ENCODE assay signal across 32 mouse cellular contexts in genomic region chr4:129386269-129386946, GRCm38 (mm10). TPM values are rescaled to one million over a fixed set of nuclear protein-coding genes. Genes with fewer than 3 reads are reported as not detected.
DNase-seq lines count a peak whose midpoint lies in the region; ATAC-seq and TF ChIP-seq lines count a peak whose summit lies in the region.
"Had no signal": no experiment of that assay in that cellular context is flagged by ENCODE, and none has a peak within 500 bp of the region (broad histone marks: within the 10 kb centered on the region; RNA-seq: fewer than 3 reads in every experiment).

No protein-coding gene starts in this region.

- no peak; a peak in 1 of 6 replicates for TF ChIP-seq CTCF in MEL (IDR thresholded peaks at IDR 0.05 in 2 of 3, conservative IDR thresholded peaks at IDR 0.05 in 1 of 3; ENCODE audit: control insufficient read depth in 1 of 3, insufficient read depth in 1 of 3, low read depth in 2 of 3, low read length in 3 of 3, poor library complexity in 1 of 3, severe bottlenecking in 1 of 3)

- peak; percentile 68 for ATAC-seq in erythroblast, adult 5-6 weeks (replicated peaks; ENCODE audit: low FRiP score, poor library complexity, severe bottlenecking)
- peak; percentile 90 for ATAC-seq in liver, embryonic 13.5 days (ENCODE audit: low read depth)
- peak; percentile 87 for ATAC-seq in megakaryocyte progenitor cell, adult 5-6 weeks (replicated peaks; ENCODE audit: poor library complexity)
- ATAC-seq: activated CD4-positive, CD25-positive, alpha-beta regulatory T cell, adult 4 months; forebrain, embryonic 14.5 days; intestine, embryonic 16.5 days; lung, postnatal 0 days; midbrain, embryonic 15.5 days had no signal

- peaks cover 0 to 7% of the 10 kb centered on the region in 2 experiments; a peak in 2 of 4 replicates for H3K36me3 ChIP-seq in MEL (ENCODE audit: control insufficient read depth in 1 of 2, insufficient read depth in 2 of 2, low read length in 2 of 2)
- H3K36me3 ChIP-seq in liver, embryonic 13.5 days = no peaks in the 10 kb centered on the region
- H3K36me3 ChIP-seq: embryonic facial prominence, embryonic 10.5 days; embryonic facial prominence, embryonic 15.5 days; hindbrain, embryonic 12.5 days; limb, embryonic 12.5 days; midbrain, embryonic 10.5 days; midbrain, embryonic 15.5 days; neural tube, embryonic 15.5 days had no signal

- peak overlapping the region; percentile 56 to 64; a peak in 3 of 4 replicates for H3K4me3 ChIP-seq in MEL (ENCODE audit: control insufficient read depth in 1 of 2, insufficient read depth in 1 of 2, low read depth in 2 of 2, low read length in 2 of 2)
- H3K4me3 ChIP-seq in liver, embryonic 13.5 days (replicated peaks) = no peak overlapping the region
- H3K4me3 ChIP-seq: embryonic facial prominence, embryonic 10.5 days; embryonic facial prominence, embryonic 15.5 days; hindbrain, embryonic 12.5 days; limb, embryonic 12.5 days; midbrain, embryonic 10.5 days; midbrain, embryonic 15.5 days; neural tube, embryonic 15.5 days had no signal

- H3K9me3 ChIP-seq in MEL (replicated peaks; ENCODE audit: insufficient read depth, low read length) = no peaks in the 10 kb centered on the region
- H3K9me3 ChIP-seq in liver, embryonic 13.5 days (replicated peaks) = no peaks in the 10 kb centered on the region
- H3K9me3 ChIP-seq: embryonic facial prominence, embryonic 15.5 days; hindbrain, embryonic 12.5 days; limb, embryonic 12.5 days; midbrain, embryonic 10.5 days; midbrain, embryonic 15.5 days; neural tube, embryonic 15.5 days had no signal

- TF ChIP-seq POLR2A in MEL (IDR thresholded peaks at IDR 0.05; ENCODE audit: control insufficient read depth in 1 of 2, insufficient read depth in 1 of 2, low read depth in 1 of 2, low read length in 2 of 2, poor library complexity in 1 of 2) = no peak

- peak; percentile 78 for DNase-seq in MEL (ENCODE audit: low read depth, low spot score)
- DNase-seq in liver, embryonic 13.5 days = peak; percentile 67
- no peak for DNase-seq in lung, postnatal 36 days
- DNase-seq in thymus, postnatal 25 days = no peak
- no peak for DNase-seq in adrenal gland, postnatal 36 days
- DNase-seq: adrenal gland, adult 2 months; cerebellum, adult 11 months; cerebellum, adult 9-11 months; gastrocnemius, postnatal 14 days; heart, postnatal 36 days; kidney, adult 8-10 months; kidney, postnatal 10 days; layer of hippocampus, postnatal 36 days; retina, postnatal 1 day; right cerebral cortex, postnatal 14 days; thymus, postnatal 36 days had no signal

- 24% methylated on average over 8 of the region's 8 CpGs for WGBS in liver, embryonic 13.5 days (ENCODE audit: insufficient replicate concordance)

- H3K79me2 ChIP-seq in MEL (ENCODE audit: control insufficient read depth, insufficient read depth, low read length, poor library complexity) = no peaks in the 10 kb centered on the region

- H3K9ac ChIP-seq in MEL (ENCODE audit: control insufficient read depth, low read depth, low read length, poor library complexity, severe bottlenecking) = peak overlapping the region; percentile 40
- H3K9ac ChIP-seq in liver, embryonic 13.5 days = peak overlapping the region; percentile 22; the same call in 1 of the 2 replicates
- H3K9ac ChIP-seq: embryonic facial prominence, embryonic 15.5 days; hindbrain, embryonic 12.5 days; limb, embryonic 12.5 days; midbrain, embryonic 15.5 days; neural tube, embryonic 15.5 days had no signal

- no peaks in the 10 kb centered on the region for H3K27me3 ChIP-seq in MEL (ENCODE audit: control insufficient read depth in 1 of 2, insufficient read depth in 2 of 2, low read length in 2 of 2)
- no peaks in the 10 kb centered on the region for H3K27me3 ChIP-seq in liver, embryonic 13.5 days
- H3K27me3 ChIP-seq: embryonic facial prominence, embryonic 15.5 days; hindbrain, embryonic 12.5 days; limb, embryonic 12.5 days; midbrain, embryonic 15.5 days; neural tube, embryonic 15.5 days had no signal

- TF ChIP-seq EP300 in MEL (IDR thresholded peaks at IDR 0.05; ENCODE audit: low read depth in 1 of 2, low read length in 2 of 2) = peak; percentile 60 to 85; a peak in 3 of 4 replicates

- H3K27ac ChIP-seq in MEL (ENCODE audit: control insufficient read depth, low read depth, low read length) = peak overlapping the region; percentile 54
- H3K27ac ChIP-seq in liver, embryonic 13.5 days = peak overlapping the region; percentile 82
- H3K27ac ChIP-seq: embryonic facial prominence, embryonic 10.5 days; embryonic facial prominence, embryonic 15.5 days; hindbrain, embryonic 12.5 days; limb, embryonic 12.5 days; macrophage; midbrain, embryonic 10.5 days; midbrain, embryonic 15.5 days; neural tube, embryonic 15.5 days had no signal

- peak overlapping the region; percentile 41 for H3K4me2 ChIP-seq in liver, embryonic 13.5 days
- H3K4me2 ChIP-seq: embryonic facial prominence, embryonic 15.5 days; hindbrain, embryonic 12.5 days; limb, embryonic 12.5 days; midbrain, embryonic 15.5 days; neural tube, embryonic 15.5 days had no signal

- peaks cover 0 to 17% of the 10 kb centered on the region in 2 experiments; a peak in 3 of 4 replicates for H3K4me1 ChIP-seq in MEL (ENCODE audit: control insufficient read depth in 1 of 2, insufficient read depth in 2 of 2, low read length in 2 of 2)
- peaks cover 39% of the 10 kb centered on the region for H3K4me1 ChIP-seq in liver, embryonic 13.5 days (replicated peaks)
- H3K4me1 ChIP-seq: embryonic facial prominence, embryonic 10.5 days; embryonic facial prominence, embryonic 15.5 days; limb, embryonic 12.5 days; midbrain, embryonic 15.5 days; neural tube, embryonic 15.5 days had no signal

- TF ChIP-seq RAD21 in MEL (IDR thresholded peaks at IDR 0.05; ENCODE audit: low read depth, low read length) = no peak

TF ChIP-seq in MEL, 35 proteins besides CTCF, POLR2A, EP300 and RAD21 (continues in another document):
- TF ChIP-seq MAX (IDR thresholded peaks at IDR 0.05; ENCODE audit: low read length) (0 out of 2 replicates have a peak, but pooled peaks have one; percentile 23), ZC3H11A (IDR thresholded peaks at IDR 0.05; ENCODE audit: low read depth, low read length) (no peak), TCF12 (IDR thresholded peaks at IDR 0.05; ENCODE audit: low read depth, low read length) (peak; percentile 89), SMC3 (IDR thresholded peaks at IDR 0.05; ENCODE audit: low read depth, low read length) (no peak), NRF1 (IDR thresholded peaks at IDR 0.05; ENCODE audit: insufficient read depth, low read depth, low read length, poor library complexity, severe bottlenecking) (no peak), MEF2A (IDR thresholded peaks at IDR 0.05; ENCODE audit: extremely low read depth, insufficient replicate concordance, low read depth, low read length, poor library complexity, severe bottlenecking) (no peak), ZNF384 (IDR thresholded peaks at IDR 0.05; ENCODE audit: low read depth, low read length) (peak; percentile 78), CHD2 (IDR thresholded peaks at IDR 0.05; ENCODE audit: low read length) (no peak), TBP (IDR thresholded peaks at IDR 0.05; ENCODE audit: low read depth, low read length) (peak; percentile 97), TAL1 (IDR thresholded peaks at IDR 0.05; ENCODE audit: low read length) (peak; percentile 65)

RNA-seq across cellular contexts. Expression of gene Zbtb8a, which starts 8.5 kb away (rescaled TPM):
- total RNA-seq in MEL (2012; rRNA removed) = 0.85 and 0.89 TPM in 2 replicates
- 1 to 10 TPM in 1 of 2 experiments, not detected in 1; 1.6 TPM for polyA plus RNA-seq in MEL (2012; ENCODE audit: insufficient read depth in 1 of 2, insufficient read length in 2 of 2, low read depth in 1 of 2, low replicate concordance in 2 of 2, missing spikeins in 1 of 2)
- 2.3 TPM in 1 of 2 replicates, not detected in the other for total RNA-seq in erythroblast, adult 5-6 weeks (2015; ENCODE audit: low replicate concordance)
- total RNA-seq in erythroblast, adult 5-6 weeks (2017; ENCODE audit: low replicate concordance) = 1.5 and 1.7 TPM in 2 replicates
- polyA plus RNA-seq in liver, embryonic 13.5 days (2015; fragmentation: Nextera tagmentation; extraction: Ambion mirVana) = 2.4 and 2.7 TPM in 2 replicates
- total RNA-seq in megakaryocyte progenitor cell, adult 5-6 weeks (2015) = 2.1 and 2.6 TPM in 2 replicates
- total RNA-seq in megakaryocyte progenitor cell, adult 5-6 weeks (2017) = 5.4 and 7.3 TPM in 2 replicates
- 1 to 10 TPM; 6.1 to 9.8 TPM for total RNA-seq in adrenal gland, postnatal 36 days (2021)

RNA-seq across cellular contexts. Expression of gene Zbtb8os, which starts 50.9 kb away (rescaled TPM):
- total RNA-seq in MEL (2012; rRNA removed) = 16.7 and 21.7 TPM in 2 replicates
- polyA plus RNA-seq in MEL (2012; ENCODE audit: insufficient read depth in 1 of 2, insufficient read length in 2 of 2, low read depth in 1 of 2, low replicate concordance in 2 of 2, missing spikeins in 1 of 2) = 10 to 100 TPM in 1 of 2 experiments, not detected in 1; 22.6 TPM
- total RNA-seq in erythroblast, adult 5-6 weeks (2015; ENCODE audit: low replicate concordance) = 6.9 and 14.8 TPM in 2 replicates
- total RNA-seq in erythroblast, adult 5-6 weeks (2017; ENCODE audit: low replicate concordance) = 4.9 and 19.1 TPM in 2 replicates
- 30.4 and 34.6 TPM in 2 replicates for polyA plus RNA-seq in liver, embryonic 13.5 days (2015; fragmentation: Nextera tagmentation; extraction: Ambion mirVana)
- total RNA-seq in megakaryocyte progenitor cell, adult 5-6 weeks (2015) = 81.4 and 89.6 TPM in 2 replicates
- 94.6 and 102 TPM in 2 replicates for total RNA-seq in megakaryocyte progenitor cell, adult 5-6 weeks (2017)
- 10 to 100 TPM; 47.3 to 61.4 TPM for total RNA-seq in adrenal gland, postnatal 36 days (2021)

RNA-seq across cellular contexts. Expression of gene Rbbp4, which starts 51.2 kb away (rescaled TPM):
- 50.9 and 53.9 TPM in 2 replicates for total RNA-seq in MEL (2012; rRNA removed)
- 100 to 1,000 TPM in 1 of 2 experiments, not detected in 1; 127 TPM for polyA plus RNA-seq in MEL (2012; ENCODE audit: insufficient read depth in 1 of 2, insufficient read length in 2 of 2, low read depth in 1 of 2, low replicate concordance in 2 of 2, missing spikeins in 1 of 2)
- 60.2 and 64.6 TPM in 2 replicates for total RNA-seq in erythroblast, adult 5-6 weeks (2015; ENCODE audit: low replicate concordance)
- total RNA-seq in erythroblast, adult 5-6 weeks (2017; ENCODE audit: low replicate concordance) = 61.6 and 122 TPM in 2 replicates
- 290 and 339 TPM in 2 replicates for polyA plus RNA-seq in liver, embryonic 13.5 days (2015; fragmentation: Nextera tagmentation; extraction: Ambion mirVana)
- total RNA-seq in megakaryocyte progenitor cell, adult 5-6 weeks (2015) = 233 and 259 TPM in 2 replicates
- total RNA-seq in megakaryocyte progenitor cell, adult 5-6 weeks (2017) = 122 and 137 TPM in 2 replicates
- 100 to 1,000 TPM; 147 TPM for total RNA-seq in adrenal gland, postnatal 36 days (2021)

RNA-seq across cellular contexts. Expression of gene Zbtb8b, which starts 54.2 kb away (rescaled TPM):
- total RNA-seq in MEL (2012; rRNA removed) = 0.08 and 0.16 TPM in 2 replicates
- polyA plus RNA-seq in MEL (2012; ENCODE audit: insufficient read depth in 1 of 2, insufficient read length in 2 of 2, low read depth in 1 of 2, low replicate concordance in 2 of 2, missing spikeins in 1 of 2) = under 1 TPM in 1 of 2 experiments, not detected in 1; 0.29 TPM
- total RNA-seq in erythroblast, adult 5-6 weeks (2015; ENCODE audit: low replicate concordance) = not detected in 2 replicates
- total RNA-seq in erythroblast, adult 5-6 weeks (2017; ENCODE audit: low replicate concordance) = not detected in 2 replicates
- 0.96 and 1.6 TPM in 2 replicates for polyA plus RNA-seq in liver, embryonic 13.5 days (2015; fragmentation: Nextera tagmentation; extraction: Ambion mirVana)
- total RNA-seq in megakaryocyte progenitor cell, adult 5-6 weeks (2015) = not detected in 2 replicates
- not detected in 2 replicates for total RNA-seq in megakaryocyte progenitor cell, adult 5-6 weeks (2017)
- total RNA-seq in adrenal gland, postnatal 36 days (2021) = under 1 TPM; 0.10 to 0.13 TPM
- total RNA-seq: gastrocnemius, postnatal 14 days; granulocyte monocyte progenitor cell, adult 5-6 weeks; heart, postnatal 36 days had no signal
- polyA plus RNA-seq: activated CD4-positive, CD25-positive, alpha-beta regulatory T cell, adult 4 months; adrenal gland, adult 2 months; macrophage; small intestine, adult 2 months had no signal

Comparison
In these comparisons a context has a peak if more than half of its experiments do, and no peak if none do; other contexts are left out.
1. DNase-seq: peak in MEL (single experiment) and liver, embryonic 13.5 days (single experiment); none in lung, postnatal 36 days (single experiment), thymus, postnatal 25 days (single experiment) and adrenal gland, postnatal 36 days (0 of 2).
2. Peak in every context shown above with its lines, with median percentiles within 50 percentile points of each other: ATAC-seq.